Mouse (Mus musculus) neutrophil, adult 5-6 weeks (primary cell): ENCODE results near the gene Nrros. TPM values are rescaled to one million over a fixed set of nuclear protein-coding genes. Genes with fewer than 3 reads are reported as not detected.
A peak's percentile ranks its signal among the peaks of the same experiment; 100 is the strongest.
"Not testable (repeated sequence)": the region's sequence is repeated elsewhere in the genome, so short reads cannot be mapped to it uniquely, and the experiment has no call there.

Experiments
- ATAC-seq: fragments of 151-379, 151-347 bp; 2 replicates; pipeline ENCODE4 v1.8.0; 2017; ENCODE audit warnings: mild to moderate bottlenecking, moderate TSS enrichment; ENCODE audit not compliant: insufficient number of reproducible peaks, poor library complexity, low FRiP score, severe bottlenecking; ENCODE audit errors: extremely low read depth
- total RNA-seq: library from RNA; stranded (forward); fragments of 200-1000 nt; gene quantifications from 2 replicates; pipeline ENCODE4 v1.2.3, GENCODE M21; 2017

The Nrros gene
- total RNA-seq, 1 experiment from 2014 or later: 149 TPM

GRCm38 (mm10) chr16:32124444-32125335 lies 40.7 kb downstream of the Nrros start:
- ATAC-seq: peak; percentile 87

GRCm38 (mm10) chr16:32124020-32124419 lies 41.4 kb downstream of the Nrros start:
- ATAC-seq: no peak

- no peak for ATAC-seq
Observed at GRCm38 (mm10) chr16:32120454-32120853, 44.9 kb downstream of the Nrros start.

- no peak for ATAC-seq
Observed at GRCm38 (mm10) chr16:32116186-32116585, 49.2 kb downstream of the Nrros start.

GRCm38 (mm10) chr16:32115781-32116180 lies 49.6 kb downstream of the Nrros start:
- no peak for ATAC-seq

GRCm38 (mm10) chr16:32114968-32115695 lies 50.3 kb downstream of the Nrros start:
- ATAC-seq: peak; percentile 60; the same call in 1 of the 2 replicates

GRCm38 (mm10) chr16:32114406-32114805 lies 51.0 kb downstream of the Nrros start:
- ATAC-seq: no peak

- ATAC-seq: peak; percentile 75
Observed at GRCm38 (mm10) chr16:32113541-32114218, 51.7 kb downstream of the Nrros start.

GRCm38 (mm10) chr16:32110951-32111699 lies 54.3 kb downstream of the Nrros start:
- no peak for ATAC-seq

GRCm38 (mm10) chr16:32108578-32108977 lies 56.8 kb downstream of the Nrros start:
- ATAC-seq: 0 out of 2 replicates have a peak, but pooled peaks have one; percentile 15

GRCm38 (mm10) chr16:32108170-32108569 lies 57.2 kb downstream of the Nrros start:
- ATAC-seq: peak; percentile 64

GRCm38 (mm10) chr16:32107342-32108045 lies 57.9 kb downstream of the Nrros start:
- ATAC-seq: peak; percentile 34; the same call in 1 of the 2 replicates

- no peak for ATAC-seq
Observed at GRCm38 (mm10) chr16:32105698-32106097, 59.7 kb downstream of the Nrros start.

- peak; percentile 58 for ATAC-seq
Observed at GRCm38 (mm10) chr16:32102295-32102694, 63.1 kb downstream of the Nrros start.

- peak; percentile 56 for ATAC-seq
Observed at GRCm38 (mm10) chr16:32099638-32100150, 65.7 kb downstream of the Nrros start, which contains the start of the genes Pigx and Cep19. Gene Pigx, minus strand, starts transcription at chr16:32099740. Gene Cep19, plus strand, starts transcription at chr16:32099800.

- ATAC-seq: 0 out of 2 replicates have a peak, but pooled peaks have one; percentile 3
Observed at GRCm38 (mm10) chr16:32098897-32099637, 66.3 kb downstream of the Nrros start.

- not testable (repeated sequence) for ATAC-seq
Observed at GRCm38 (mm10) chr16:32097757-32098156, 67.6 kb downstream of the Nrros start.
